Mouse (Mus musculus): ENCODE results near the gene Eif2ak2.

DNA sequence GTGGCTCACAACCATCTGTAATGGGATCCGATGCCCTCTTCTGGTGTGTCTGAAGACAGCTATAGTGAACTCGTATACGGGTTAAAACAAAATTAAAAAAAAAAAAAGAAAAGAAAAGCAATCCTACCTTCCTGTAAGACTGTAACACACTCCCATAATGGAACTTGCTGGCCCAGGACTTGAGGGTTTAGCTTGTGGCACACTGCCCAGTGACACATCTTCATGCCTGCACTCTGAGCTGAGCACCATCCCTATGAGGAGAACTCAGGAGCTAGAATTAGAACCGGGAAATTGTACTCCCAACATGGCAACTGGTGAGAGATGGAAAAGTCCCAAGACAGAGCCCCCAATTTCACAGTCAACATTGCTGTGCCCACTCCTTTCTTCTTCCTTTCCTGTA is 918 bp upstream of the Eif2ak2 start:
- no peak for TF ChIP-seq CTCF (IDR thresholded peaks at IDR 0.05; ENCODE audit: low read depth)
- no peak for TF ChIP-seq EP300 (IDR thresholded peaks at IDR 0.05; ENCODE audit: low read depth)
